Mouse (Mus musculus): Measurements from ENCODE around the gene Pon3. TPM values are rescaled to one million over a fixed set of nuclear protein-coding genes. Genes with fewer than 3 reads are reported as not detected.

Pon3 gene
- total RNA-seq (2023) = 2.6 and 4.0 TPM in 2 replicates

DNA sequence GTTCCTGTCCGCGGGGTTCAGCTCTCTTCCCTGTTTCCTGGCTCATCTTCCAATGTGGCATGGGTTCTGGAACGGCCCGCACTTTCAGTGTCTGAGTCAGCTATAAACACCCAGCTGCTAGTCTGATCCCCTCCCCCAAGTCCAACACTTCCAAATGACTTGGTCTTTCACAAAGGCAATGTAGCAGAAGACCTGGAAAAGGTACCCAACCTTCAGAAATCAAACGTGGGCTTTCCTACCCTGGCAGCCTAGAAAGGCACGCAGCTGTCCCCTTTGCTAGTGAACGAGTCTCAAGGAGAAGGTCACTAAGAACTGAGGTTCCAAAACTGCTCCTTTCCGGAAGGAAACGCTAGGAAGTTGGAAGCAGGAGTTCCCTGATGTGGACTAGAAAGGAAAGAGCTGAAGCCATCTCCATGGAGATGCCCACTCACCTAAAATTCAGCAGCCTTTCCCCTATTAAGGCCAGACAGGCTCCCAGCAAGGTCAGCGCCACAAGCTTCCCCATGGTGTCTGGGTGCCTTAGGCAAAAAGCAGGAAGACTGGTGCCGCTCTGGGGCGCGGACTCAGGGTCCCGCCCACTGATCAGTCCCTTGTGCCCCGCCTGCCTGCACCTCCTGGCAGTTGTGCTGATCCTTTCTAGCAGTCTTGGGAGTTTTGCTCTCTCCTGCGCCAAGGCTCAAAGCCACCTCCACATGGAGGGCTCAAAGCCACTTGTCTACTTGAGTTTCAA lies at the start of gene Pon3:
Gene Pon3 (minus strand): TSS at position 565 of the 730 bp plus-strand sequence.

DNA sequence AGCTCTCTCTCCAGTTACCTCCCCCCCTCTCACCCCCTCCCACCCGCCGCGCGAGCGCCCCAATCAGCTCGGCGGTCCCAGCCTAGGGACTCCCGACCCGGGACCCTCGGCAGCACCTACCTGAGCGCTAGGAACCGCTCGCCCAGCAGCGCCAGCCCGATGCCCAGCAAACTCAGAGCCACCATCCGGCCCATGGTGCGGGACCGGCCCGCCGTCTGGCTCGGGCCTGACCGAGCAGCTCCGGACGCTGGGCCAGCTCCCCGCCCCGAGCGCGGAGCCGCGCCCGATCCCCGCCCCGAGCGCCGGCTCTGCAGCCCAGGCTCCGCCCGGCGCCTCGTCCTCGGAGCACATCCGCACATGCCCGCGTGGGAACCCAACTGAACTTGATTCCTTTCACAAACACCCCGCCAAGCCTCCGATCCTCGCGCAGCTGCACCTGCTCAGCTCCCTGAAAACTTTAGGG lies 42.0 kb upstream of the Pon3 start, which contains the start of gene Pon2:
Gene Pon2 (minus strand): TSS at position 364 of the 463 bp plus-strand sequence.

DNA sequence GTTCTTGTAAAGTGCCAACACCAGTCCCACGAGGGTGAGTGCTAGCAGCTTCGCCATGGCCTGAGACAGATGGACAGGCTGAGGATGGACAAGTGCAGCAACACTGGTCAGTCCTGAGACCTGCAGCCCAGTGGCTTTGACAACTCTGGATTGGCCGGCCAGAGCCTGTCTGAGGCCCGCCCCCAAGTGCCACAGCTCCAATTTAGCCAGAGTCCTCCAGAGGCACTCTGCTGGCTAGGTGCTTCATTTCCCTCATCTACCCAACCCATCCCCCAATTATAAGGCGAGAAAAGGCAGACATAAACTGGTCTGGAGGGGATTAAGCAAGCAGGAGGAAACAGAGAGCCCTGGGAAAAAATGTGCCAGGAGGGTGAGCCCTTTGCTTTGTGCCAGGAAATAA lies 62.4 kb downstream of the Pon3 start, which contains the start of gene Pon1:
Gene Pon1 (minus strand): TSS at position 254 of the 400 bp plus-strand sequence.

Other genes with a start within 250 kb of the Pon3 start
- not detected in 2 replicates for gene Pon1, start 62.3 kb downstream of the Pon3 start, total RNA-seq (2023)
- 21.8 and 28.0 TPM in 2 replicates for gene Pon2, start 42.2 kb upstream of the Pon3 start, total RNA-seq (2023)
- not detected in 2 replicates for gene Asb4, start 127.1 kb upstream of the Pon3 start, total RNA-seq (2023)
- gene Pdk4, start 240.0 kb upstream of the Pon3 start, total RNA-seq (2023) = 0.41 TPM in 1 of 2 replicates, not detected in the other

Measured in neutrophil, adult 65 days (primary cell).